Mouse (Mus musculus) liver, embryonic 14.5 days (tissue): ENCODE data around the gene Ldb3.

Source experiments
- CTCF ChIP-seq: IDR thresholded peaks from 2 replicates; pipeline ENCODE4 v1.5.1; 2016; ENCODE audit warnings: antibody characterized with exemption, low read depth, control low read depth
- EP300 ChIP-seq: IDR thresholded peaks from 2 replicates; pipeline ENCODE4 v1.6.1; 2016; ENCODE audit warnings: antibody characterized with exemption, low read depth

DNA sequence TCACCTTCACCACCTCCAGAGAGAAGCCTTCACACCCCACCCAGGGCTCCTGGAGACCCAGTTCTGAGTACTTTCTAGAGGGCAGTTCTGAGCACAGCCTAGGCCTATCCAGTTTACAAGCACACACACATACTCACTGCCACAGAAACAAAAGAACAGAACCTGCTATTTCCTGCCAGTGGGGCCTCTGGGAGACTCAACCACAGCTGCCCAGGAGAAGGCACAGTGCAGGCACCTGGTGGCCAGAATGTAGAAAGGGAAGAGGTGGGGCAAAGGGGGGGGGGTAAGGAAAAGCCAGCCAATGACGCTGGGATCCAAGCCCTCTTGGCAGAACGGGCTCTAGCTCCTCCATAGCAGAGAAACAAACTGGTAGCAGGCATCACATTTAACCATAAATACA lies 26.1 kb downstream of the Ldb3 start:
- TF ChIP-seq CTCF: no peak
- no peak for TF ChIP-seq EP300
